Mouse (Mus musculus): Measurements from ENCODE around the gene Evx2.

GRCm38 (mm10) chr2:74696442-74697335, 37.3 kb upstream of the Evx2 start:
- TF ChIP-seq TAL1 (IDR thresholded peaks at IDR 0.05; ENCODE audit: low read length) (no peak), GATA1 (IDR thresholded peaks at IDR 0.05; ENCODE audit: low read length) (no peak)
